Mouse (Mus musculus) c-Kit-negative CD71-positive TER-119-positive erythroid progenitor cells, embryonic 14.5 days (primary cell): ENCODE data around the gene Scn3a.

ENCODE experiments used
- DNase-seq: peaks from one replicate; pipeline ENCODE4 v3.0.0-alpha.2; 2013; ENCODE audit warnings: low read depth, low spot score

Scn3a gene

DNA sequence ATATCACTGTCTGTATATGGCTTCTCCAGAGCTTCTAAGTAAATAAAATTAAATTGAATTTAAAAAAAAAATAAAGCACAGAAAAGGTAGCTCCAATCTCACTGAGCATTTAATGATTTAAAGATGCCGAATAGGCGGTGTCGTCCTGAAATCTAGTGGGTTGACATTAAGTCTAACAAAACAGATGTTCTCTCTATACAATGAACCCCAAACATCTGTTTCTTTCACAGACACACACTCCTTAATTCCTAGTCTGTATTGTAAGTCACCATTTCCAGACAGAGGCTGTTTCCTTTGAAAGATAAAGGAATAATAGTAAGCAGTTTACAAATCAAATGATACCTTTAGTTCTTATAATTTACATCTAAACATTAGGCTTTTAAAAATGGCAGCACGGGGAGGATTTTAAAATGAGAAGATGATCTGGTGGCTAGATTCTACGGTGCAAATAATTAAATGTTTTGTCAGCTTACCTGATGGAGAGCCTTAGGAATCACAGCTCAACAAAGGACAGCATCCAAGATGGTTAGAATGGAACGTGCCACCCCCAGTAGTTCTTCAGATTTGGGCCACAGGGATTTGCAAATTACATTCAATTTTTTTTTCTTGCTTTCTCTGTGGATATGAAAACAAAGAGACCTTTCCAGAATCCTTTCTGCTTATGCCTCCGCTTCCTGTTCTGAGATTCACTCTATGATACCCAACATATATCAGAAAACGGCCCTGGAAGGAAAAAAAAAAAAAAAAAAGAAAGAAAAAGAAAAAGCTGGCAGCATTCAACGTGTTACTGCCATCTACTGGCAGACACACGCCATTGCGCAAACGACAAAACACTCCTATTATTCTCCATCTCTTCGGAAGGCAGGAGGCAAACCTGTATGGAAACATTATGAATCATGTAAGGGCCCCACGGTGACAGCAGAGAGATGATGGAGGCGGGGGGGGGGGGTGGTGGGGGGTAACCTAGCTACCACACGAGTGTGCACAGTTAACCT lies at the start of gene Scn3a:
TSS of gene Scn3a (minus strand) at position 835 of the 995 bp plus-strand sequence.
- no peak for DNase-seq

GRCm38 (mm10) chr2:65611887-65612286 lies 44.5 kb upstream of the Scn3a start:
- no peak for DNase-seq

- no peak for DNase-seq
Measured at GRCm38 (mm10) chr2:65607813-65608212, 40.4 kb upstream of the Scn3a start.

DNA sequence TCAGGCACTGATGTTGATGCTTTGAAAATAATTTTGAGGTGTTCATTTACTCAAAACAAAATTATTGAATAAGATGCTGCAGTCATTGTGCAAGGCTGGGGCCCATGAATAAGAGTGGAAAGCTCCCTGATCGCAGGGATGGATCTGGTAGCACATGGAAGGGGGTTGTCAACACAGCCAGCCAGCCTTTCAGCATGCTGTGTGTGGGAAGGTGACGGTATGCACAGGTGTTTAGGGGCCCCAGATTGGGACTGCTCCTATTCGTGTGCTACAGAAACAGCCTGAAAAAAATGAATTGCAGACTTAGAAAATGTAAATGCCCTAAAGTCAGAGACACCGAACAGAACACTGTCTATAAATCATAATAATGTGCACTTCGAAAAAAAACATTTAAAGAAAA lies 20.3 kb upstream of the Scn3a start:
- no peak for DNase-seq

DNA sequence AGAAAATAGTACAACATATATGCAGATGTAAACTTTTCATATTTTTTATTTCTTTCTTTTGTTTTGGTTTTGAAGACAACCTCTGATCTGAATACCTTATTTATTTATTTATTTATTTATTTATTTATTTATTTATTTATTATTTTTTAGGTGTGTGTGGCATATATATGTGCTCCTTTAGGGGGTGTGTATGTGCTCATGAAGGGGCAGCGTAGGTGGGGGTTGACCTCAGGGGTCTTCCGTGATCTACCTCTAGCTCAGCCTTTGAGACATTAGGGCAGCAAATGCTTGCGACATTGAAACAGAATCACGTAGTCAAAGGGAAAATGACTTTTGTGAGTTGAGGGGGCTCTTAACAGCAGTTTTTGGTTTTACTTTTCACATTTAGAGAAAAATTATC lies 498 bp upstream of the Scn3a start:
- DNase-seq = no peak

DNA sequence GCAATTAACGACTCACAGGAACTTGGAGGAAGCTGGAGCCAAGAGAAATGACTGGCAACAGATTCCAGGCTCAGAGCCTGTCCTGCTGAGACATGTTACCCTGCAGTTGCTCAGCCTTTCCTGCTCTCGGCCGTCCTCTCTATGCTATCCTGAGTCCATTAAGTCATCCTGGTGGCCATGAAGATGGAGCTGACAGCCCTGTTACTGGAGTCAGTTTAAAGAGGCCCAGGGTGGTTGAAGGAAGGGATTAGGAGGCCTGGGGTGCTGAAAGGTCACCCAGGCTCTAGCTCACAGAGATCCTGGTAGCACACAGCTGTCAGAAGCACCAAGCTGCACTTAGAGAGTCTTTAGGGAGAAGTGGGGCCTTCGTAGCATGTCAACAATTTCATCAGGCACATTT lies 3.5 kb downstream of the Scn3a start:
- DNase-seq = no peak

GRCm38 (mm10) chr2:65557719-65558118 lies 9.7 kb downstream of the Scn3a start:
- no peak for DNase-seq

GRCm38 (mm10) chr2:65554662-65555061 lies 12.8 kb downstream of the Scn3a start:
- DNase-seq = no peak

- DNase-seq = no peak
Measured at GRCm38 (mm10) chr2:65553473-65553872, 14.0 kb downstream of the Scn3a start.

DNA sequence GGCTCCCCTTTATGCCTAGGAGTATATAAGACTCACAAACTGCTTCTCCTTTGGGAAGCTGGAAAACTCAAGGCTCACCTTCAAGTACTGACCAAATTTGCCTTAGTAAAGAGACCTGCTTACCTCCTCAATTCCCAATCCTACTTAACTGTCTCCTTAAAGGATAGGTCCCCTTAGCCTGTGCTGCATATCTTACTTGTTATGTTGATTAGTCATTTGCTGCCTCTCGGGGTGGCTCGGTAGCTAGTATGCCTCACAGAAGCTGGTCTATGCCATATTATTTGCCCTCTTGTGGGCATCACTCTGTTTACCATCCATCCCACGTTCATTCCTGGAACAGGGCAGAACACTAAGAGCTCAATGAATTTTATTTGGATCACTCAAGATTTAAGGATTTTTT lies 14.7 kb downstream of the Scn3a start:
- no peak for DNase-seq

DNA sequence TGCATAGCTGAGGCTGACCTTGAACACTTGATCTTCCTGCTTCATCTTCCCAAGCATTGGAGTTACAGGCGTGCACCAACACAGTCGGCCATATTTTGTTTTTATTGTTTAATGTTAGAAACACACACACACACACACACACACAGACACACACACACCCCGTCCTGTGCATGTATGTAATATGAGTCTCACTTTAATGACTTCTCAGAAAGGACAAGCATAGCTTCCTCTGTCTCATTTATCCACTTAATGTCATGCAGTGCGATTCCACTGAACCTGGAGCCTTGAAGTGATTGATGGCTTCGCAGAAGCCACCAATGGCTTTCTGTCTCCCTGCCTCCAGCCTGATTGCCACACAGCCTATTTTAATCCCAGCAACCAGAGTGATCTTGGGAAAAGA lies 15.2 kb downstream of the Scn3a start:
- DNase-seq = no peak

- no peak for DNase-seq
Measured at GRCm38 (mm10) chr2:65551736-65552135, 15.7 kb downstream of the Scn3a start.

- no peak for DNase-seq
Measured at GRCm38 (mm10) chr2:65550564-65550963, 16.9 kb downstream of the Scn3a start.

DNA sequence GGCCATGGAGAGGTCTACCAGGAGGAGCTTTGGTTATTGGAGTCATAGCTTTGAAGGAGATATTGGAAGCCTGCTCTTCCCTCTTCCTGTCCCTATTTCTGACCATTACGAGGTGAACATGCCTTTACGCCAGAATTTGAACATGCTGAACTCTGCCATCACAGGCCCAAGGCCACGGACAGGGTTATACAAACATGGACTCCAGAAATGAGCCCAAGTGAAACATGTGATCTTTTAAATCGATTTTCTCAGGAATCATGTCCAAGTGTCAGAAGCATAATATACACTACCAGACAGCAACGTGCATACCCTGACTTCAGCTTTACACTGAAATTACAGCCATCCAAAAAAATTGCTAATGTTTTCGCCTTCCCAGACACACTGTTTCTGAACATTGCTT lies 18.8 kb downstream of the Scn3a start:
- DNase-seq = no peak

DNA sequence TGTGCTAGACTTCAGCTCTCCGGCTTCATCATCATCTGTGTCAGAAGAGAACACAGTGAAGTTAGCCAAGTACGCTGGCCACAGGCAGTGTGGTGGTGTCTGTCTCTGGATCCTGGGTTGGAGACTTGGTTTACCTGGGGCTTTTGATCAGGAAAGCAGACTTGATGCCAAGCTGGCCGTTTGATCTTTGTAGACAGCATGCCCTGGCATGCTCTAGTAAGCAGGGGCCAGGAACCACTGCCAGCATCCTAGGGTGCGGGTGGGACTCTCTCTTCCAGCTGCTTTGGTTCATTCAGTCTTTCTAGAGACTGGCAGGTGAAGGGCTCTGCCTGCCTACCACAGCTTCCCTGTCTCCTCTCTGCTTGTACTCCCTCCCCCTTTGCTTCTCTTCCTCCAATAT lies 20.1 kb downstream of the Scn3a start:
- DNase-seq = no peak

DNA sequence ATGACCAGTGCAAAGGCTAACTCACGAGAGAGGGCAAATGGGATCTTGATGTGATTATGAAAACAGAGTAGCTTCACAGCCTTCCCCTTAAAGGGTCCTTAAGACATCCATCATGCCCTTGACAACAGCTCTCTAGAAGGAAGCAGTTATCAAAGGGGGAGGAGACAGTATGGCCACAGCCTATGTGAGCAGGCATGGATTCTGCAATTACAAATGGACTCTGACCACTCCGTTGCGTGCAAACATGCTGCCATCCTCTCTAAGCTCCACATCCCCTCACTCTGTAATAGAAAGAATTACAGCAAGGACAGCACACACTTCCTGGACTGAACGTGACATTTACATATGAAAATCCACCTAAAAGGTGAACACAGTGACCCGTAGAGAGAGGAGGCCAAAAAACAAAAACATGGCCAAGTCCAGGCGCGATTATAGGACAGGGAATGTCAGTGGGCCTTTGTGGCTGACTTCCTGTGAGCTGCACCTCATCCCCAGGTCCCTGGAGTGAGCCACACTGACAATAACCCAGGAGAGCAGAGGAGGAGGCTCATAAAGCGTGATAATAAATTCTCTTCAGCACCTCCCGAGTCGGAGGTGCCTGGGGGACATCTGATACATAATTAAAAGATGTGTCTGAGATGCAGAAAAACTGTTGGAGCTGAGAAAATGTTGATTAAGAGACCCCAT lies 24.4 kb downstream of the Scn3a start:
- no peak for DNase-seq

DNA sequence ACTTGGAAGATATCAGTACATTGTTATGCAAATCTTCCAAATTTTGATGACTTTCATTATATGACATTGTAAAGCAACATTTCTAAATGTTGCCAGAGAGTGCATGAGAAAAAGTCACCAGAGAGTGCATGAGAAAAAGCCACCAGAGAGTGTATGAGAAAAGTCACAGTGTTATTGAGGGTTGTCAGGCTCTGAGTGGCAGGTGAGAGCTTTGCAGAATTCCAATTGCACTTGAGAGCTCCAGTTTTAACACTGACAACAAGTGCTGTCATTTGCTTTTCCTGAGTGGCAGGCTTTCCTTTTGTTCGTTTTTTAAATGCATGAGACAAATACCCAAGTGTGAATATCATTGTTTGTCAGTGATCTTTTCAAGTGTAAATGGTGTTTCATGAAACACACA lies 25.6 kb downstream of the Scn3a start:
- DNase-seq = no peak

GRCm38 (mm10) chr2:65538436-65538835 lies 29.0 kb downstream of the Scn3a start:
- no peak for DNase-seq

- no peak for DNase-seq
Measured at GRCm38 (mm10) chr2:65532127-65532854, 35.1 kb downstream of the Scn3a start.

- DNase-seq = no peak
Measured at GRCm38 (mm10) chr2:65529148-65529547, 38.3 kb downstream of the Scn3a start.

DNA sequence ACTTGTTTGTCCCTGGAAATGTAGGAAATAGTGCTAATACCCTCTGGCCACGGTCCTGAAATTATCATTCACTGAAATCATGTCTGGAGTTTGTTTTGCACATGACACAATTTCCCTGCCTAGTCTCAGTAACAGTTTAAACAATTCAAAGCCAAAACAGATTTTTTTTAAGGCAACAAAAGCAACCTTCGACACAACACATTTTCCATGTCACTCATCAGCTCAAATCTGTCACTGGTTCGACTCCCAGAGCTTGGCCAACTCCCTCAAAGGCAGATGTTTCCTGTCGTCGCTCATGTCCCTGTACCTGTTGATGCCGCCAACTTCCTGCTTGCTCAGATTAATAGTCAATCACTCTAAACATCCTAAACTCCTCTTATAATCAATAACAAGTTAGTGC lies 50.7 kb downstream of the Scn3a start:
- DNase-seq = no peak

DNA sequence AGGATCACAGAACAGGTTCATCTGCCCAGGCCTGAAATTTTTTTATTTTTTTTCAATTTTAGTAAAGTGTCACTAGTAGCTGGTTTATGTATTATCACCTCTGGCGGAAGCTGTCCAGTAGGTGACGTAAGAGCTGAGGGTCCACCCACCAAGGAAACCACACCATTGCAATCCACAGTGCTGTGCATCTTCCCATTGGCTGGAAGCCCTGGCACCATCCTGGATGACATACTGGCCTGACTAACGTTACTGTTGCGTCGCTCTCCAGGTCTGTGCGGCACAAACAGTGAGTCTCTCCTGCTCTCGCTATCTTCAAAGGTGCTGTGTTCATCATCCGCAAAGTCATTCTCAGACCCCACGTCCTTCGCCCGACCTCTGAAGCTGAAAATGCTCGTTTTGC lies 59.2 kb downstream of the Scn3a start:
- DNase-seq = no peak
